Mouse (Mus musculus) neural tube, postnatal 0 days (tissue): ENCODE data around the gene Frmpd3. TPM values are rescaled to one million over a fixed set of nuclear protein-coding genes. Genes with fewer than 3 reads are reported as not detected.
A peak's percentile ranks its signal among the peaks of the same experiment; 100 is the strongest.

Experiments
- microRNA counts: library from miRNA; unstranded; fragments of <30 nt; microRNA quantifications from one replicate; lab custom pipeline; 2015
- microRNA-seq: library from miRNA; unstranded; fragments of <30 nt; microRNA quantifications from one replicate; pipeline ENCODE4, GENCODE M21; 2016
- polyA plus RNA-seq: library from polyadenylated mRNA; unstranded; fragments of >200 nt; fragmentation: Nextera tagmentation; extraction: Ambion mirVana; gene quantifications from 2 replicates; pipeline ENCODE4 v1.2.1, GENCODE M21; 2015

Gene Frmpd3
- polyA plus RNA-seq: 5.2 and 6.0 TPM in 2 replicates

GRCm38 (mm10) chrX:140341656-140342392 lies at the start of gene Frmpd3:
TSS of gene Frmpd3 (plus strand) at chrX:140342263.

DNA sequence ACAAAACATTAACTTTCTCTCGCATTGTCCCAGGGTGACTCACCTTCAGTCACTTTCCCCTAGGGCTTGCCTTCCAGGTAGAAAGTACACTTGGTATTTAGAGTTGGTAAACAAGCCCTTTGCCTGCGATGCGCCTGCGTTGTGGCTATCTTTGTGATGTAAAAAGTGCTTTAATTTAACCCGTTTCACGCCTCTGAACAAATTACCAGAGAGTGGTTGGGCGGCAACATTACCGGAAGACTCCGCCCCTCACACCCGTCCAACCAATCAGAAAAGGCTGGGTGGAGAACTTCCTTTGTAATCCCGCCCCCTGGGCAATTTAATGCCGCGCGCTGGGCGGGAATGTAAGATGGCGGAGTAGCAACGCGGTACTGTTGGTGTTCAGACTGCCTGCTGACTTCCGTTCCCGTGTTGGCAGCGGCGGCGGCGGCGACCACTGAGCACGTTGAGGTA lies 114.2 kb downstream of the Frmpd3 start, which contains the start of gene Prps1:
Gene Prps1, plus strand, starts transcription at position 335 of the 453 bp plus-strand sequence.

MicroRNAs within 50 kb of the gene (microRNA counts, 519-probe panel; counts per million panel counts)
- 40.5 counts per million for microRNA mmu-miR-3475 (lab: Ali Mortazavi, UCI)

Small RNA genes lying within 50 kb of the gene (microRNA-seq; reads per million reads assigned to microRNA genes)
- gene Mir3475: 80.1 reads per million, percentile 40 among the genes with 10 or more reads in this experiment

Other genes with a start within 250 kb of the Frmpd3 start
- gene Prps1, start 114.3 kb downstream of the Frmpd3 start, polyA plus RNA-seq: 78.8 and 86.3 TPM in 2 replicates